Mouse (Mus musculus) layer of hippocampus, postnatal 14 days (tissue): ENCODE measurements around the gene Tdp2. TPM values are rescaled to one million over a fixed set of nuclear protein-coding genes. Genes with fewer than 3 reads are reported as not detected.

Experiments
- DNase-seq, 2 experiments: peaks; one replicate each; pipeline ENCODE4 v3.0.0; 2021 to 2022; ENCODE audit warnings: low spot score in 2 of 2, mixed read lengths in 1 of 2
- total RNA-seq, 2 experiments: library from RNA; stranded (reverse); gene quantifications; 2 replicates each; pipeline ENCODE4 v1.2.3; 2021

The Tdp2 gene
- total RNA-seq, 2 experiments from 2014 or later: 22.8 to 23.2 TPM

DNA sequence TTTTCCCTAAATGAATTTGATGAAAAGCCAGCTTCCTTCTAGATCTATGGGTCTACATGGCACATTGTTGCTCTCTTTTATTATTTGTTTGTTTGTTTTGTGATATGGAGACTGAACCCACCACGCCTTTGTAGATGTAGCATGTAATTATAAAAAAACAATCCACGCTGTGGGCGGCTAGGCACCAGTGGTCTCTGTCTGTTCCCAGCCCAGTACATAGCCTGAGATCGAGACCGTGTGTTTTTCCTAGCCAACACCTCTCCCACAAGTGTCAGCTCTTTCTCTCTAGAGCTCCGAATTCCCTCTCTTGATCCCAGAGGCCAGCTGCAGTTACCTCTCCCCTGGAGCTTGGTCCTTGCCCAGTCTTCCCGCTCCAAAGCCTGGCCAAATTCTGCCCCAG, 36.8 kb downstream of the Tdp2 start:
- DNase-seq: no peak

DNA sequence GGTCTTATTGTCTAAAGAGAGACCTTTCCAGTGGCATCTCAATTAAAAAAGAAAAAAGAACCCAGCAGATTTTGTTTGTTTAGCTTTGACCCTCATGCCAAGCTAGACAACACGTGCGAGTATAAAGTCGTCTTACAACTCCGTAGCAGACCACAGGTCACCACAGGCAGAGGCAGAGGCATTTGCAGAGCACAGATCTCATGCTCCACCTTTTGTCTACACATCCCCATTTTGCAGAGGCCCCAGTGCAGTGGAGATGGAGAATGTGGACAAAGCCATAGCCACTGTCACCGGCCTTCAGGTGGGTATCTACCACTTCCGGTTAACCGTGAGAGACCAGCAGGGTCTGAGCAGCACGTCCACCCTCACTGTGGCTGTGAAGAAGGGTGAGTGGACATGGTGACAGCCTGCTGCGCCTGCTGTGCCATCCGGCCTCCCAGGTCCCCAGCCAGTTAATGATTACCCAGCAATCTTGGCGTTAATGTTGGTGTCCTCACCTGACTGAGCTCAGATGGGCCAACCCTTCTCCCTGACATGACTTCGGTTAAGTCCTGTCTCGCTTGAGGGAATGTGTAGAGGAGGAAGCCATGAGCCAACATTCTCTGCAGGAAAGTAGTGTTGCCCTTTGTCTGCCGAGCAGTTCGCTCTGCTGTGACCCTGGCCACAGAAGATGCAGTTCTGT, 48.0 kb downstream of the Tdp2 start:
- no peak for DNase-seq

DNA sequence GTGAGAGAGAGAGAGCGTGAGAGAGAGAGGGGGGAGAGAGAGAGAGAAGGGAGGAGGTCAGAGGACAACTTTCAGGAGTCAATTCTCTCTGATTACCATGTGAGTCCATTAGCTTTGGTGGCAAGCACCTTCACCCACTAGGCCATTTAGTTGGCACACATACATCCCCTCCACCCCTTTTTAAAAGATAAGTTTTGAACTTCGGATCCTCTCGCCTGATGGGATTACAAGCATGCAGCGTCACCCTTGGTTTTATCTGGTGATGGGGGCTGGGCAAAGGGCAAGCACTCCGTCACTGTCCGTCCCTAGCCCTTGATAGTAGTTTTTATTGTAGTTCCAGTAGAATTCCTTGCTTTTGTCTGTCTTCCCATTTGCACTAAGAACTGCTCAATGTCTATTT, 48.7 kb downstream of the Tdp2 start:
- DNase-seq: no peak

DNA sequence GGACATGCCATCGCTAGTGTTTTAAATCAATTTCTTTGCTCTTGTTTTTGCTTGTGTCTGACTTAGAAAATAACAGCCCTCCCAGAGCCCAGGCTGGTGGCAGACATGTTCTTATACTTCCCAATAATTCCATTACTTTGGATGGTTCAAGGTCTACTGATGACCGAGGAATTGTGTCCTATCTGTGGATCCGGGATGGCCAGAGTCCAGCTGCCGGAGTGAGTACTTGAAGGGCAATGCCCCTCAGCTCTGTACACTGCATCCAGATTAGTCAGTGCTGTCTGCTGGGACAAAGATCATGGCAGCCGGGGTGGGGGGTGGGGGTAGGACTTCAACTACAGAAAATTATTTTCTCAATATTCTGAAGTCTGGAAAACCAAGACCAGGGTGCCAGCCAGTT, 49.2 kb downstream of the Tdp2 start:
- no peak for DNase-seq

DNA sequence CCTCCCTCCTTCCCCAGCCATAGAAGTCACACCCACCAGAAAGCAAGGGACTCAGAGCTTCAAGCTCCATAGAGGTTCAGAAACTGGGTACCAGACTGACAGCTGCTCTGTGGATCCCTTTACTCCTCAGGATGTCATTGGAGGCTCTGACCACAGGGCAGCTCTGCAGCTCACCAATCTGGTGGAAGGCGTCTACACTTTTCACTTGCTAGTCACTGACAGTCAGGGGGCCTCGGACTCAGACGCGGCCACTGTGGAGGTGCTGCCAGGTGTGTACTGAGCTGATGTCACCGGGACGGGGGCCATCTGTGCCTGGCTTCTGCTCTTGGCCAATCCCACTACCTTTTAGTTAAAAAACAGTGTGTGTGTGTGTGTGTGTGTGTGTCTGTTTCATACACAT, 50.9 kb downstream of the Tdp2 start:
- DNase-seq: peak in 1 of 2 experiments; percentile 8

DNA sequence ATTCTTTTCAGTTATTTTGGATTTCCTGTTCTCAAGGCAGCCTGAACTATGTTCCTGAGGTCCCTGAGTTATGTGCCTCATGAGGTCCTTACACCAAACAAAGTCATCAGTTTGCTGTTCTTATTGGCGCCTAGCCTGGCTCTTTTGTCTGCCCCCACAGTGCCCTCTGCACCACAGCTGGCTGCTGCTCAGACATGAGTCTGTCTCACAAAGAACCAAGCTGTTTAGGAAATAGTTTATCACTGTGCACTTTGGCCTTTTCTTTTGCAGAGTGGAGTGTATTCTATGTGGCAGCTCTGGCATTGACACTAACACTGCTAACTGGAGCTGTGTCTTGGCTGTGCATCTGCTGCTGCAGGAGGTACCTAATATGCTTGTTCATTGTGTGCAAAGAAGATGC, 58.1 kb downstream of the Tdp2 start:
- no peak for DNase-seq

Other genes with a start within 250 kb of the Tdp2 start
- 10 to 100 TPM; 66.1 to 68.3 TPM for gene Ripor2, start 249.5 kb upstream of the Tdp2 start, total RNA-seq
- not detected for gene Armh2, start 90.4 kb upstream of the Tdp2 start, total RNA-seq
- 1 to 10 TPM; 2.3 to 2.4 TPM for gene Gmnn, start 69.8 kb upstream of the Tdp2 start, total RNA-seq
- gene BC005537, start 30.0 kb upstream of the Tdp2 start, total RNA-seq: 100 to 1,000 TPM; 192 to 199 TPM
- gene Acot13, start 139 bp upstream of the Tdp2 start, total RNA-seq: 10 to 100 TPM; 73.0 to 83.6 TPM
- gene D130043K22Rik, start 13.5 kb downstream of the Tdp2 start, total RNA-seq: 10 to 100 TPM; 27.8 to 28.1 TPM
- gene Aldh5a1, start 106.0 kb downstream of the Tdp2 start, total RNA-seq: 10 to 100 TPM; 69.4 to 71.2 TPM
- 10 to 100 TPM; 12.6 to 14.1 TPM for gene Gpld1, start 111.5 kb downstream of the Tdp2 start, total RNA-seq
- 10 to 100 TPM; 60.4 to 62.1 TPM for gene Mrs2, start 188.7 kb downstream of the Tdp2 start, total RNA-seq
- 10 to 100 TPM in 1 of 2 experiments, 1 to 10 TPM in 1; 9.5 to 10.4 TPM for gene Dcdc2a, start 224.3 kb downstream of the Tdp2 start, total RNA-seq